Mouse (Mus musculus) megakaryocyte-erythroid progenitor cell, adult 5-6 weeks (primary cell): ENCODE measurements around the gene Pacrg. TPM values are rescaled to one million over a fixed set of nuclear protein-coding genes. Genes with fewer than 3 reads are reported as not detected.

ENCODE experiments used
- ATAC-seq: replicated peaks from 2 replicates; pipeline ENCODE4 v1.8.0; 2016; ENCODE audit warnings: mild to moderate bottlenecking, inconsistent platforms; ENCODE audit not compliant: severe bottlenecking, poor library complexity, low FRiP score, low TSS enrichment
- total RNA-seq, 2 experiments: library from RNA; stranded (forward) in 1 of 2; stranded (reverse) in 1 of 2; fragments of 200-1000, 215-1000 nt in 1 of 2; fragments of >200 nt in 1 of 2; fragmentation: Nextera tagmentation in 1 of 2; gene quantifications; 2 replicates each; pipeline ENCODE4 v1.2.3; 2014 to 2017

Gene Pacrg
- total RNA-seq, 2 experiments from 2014 or later = 1.7 TPM; not detected in 1

DNA sequence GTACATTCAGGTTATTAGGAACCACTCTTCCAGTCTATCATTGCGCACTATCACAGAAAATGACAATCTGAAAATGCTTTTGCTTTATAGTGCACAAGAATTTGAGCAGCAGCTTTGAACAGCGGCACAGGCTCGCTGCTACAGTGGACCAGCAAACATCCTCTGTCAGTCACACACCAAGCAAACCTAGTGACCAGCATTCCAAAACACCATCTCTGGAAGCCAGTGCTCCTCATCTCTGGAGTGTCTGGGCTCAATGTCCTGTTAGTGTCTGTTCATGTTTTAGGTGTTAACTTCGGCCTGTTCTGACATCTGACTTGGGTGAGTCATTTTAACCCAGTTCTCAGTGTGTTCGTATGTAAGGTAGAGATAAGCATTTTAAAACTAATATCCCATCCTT, 275.9 kb downstream of the Pacrg start:
- ATAC-seq = no peak

GRCm38 (mm10) chr17:10562871-10563270, 277.2 kb downstream of the Pacrg start:
- no peak for ATAC-seq

DNA sequence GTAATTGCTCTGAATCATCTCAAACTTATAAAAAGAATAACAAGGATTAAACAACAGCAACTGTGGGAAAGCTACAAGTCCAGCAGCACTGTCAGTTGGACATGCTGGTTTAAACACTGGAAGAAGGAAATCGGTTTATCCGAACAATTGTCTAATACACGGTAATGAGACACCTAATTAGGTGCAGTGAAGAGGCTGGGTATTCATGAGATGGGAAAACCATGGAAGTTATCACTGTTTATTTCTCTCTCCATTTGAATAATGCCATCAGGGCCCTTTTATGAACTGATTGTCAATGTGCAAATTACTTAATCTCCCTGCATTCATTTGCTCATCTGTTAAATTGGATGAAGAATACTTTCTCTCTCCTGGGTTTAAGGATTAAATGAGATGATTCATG, 280.1 kb downstream of the Pacrg start:
- ATAC-seq = no peak

GRCm38 (mm10) chr17:10558671-10559070, 281.4 kb downstream of the Pacrg start:
- no peak for ATAC-seq

DNA sequence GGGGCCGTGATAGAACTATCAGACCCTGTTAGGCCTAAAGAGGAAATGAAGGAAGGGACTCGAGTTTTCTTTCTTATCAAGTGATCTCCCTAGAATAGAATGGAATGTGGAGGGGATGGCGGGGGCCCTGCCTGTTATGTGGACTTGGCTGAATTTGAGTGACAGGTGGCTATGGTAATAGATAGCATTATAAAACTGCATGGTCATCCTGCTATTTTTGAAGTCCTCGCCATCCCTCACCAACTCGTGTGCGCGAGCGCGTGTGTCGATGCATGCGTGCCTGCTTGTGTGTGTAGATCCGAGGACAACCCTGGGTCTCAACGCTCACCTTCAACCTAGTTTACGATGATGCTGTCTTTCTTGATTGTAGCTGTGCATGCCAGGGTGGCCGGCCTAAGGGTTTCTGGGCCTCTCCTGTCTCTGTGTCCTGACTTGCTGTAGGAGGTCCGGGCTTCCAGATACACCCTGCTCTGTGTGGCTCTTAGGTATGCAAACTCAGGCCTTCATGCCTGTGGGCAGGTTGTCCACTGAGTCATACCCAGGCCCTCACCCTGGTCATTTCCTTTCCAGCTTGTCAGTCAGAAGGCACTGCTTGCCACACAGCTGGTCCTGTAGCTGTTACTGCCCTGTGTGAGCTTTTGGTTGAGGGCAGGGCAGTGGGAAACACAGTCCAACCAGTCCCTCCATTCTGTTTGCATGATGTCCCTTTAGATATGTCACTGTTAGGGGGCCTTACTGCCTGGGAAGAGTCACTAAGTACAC, 287.6 kb downstream of the Pacrg start:
- ATAC-seq = no peak

DNA sequence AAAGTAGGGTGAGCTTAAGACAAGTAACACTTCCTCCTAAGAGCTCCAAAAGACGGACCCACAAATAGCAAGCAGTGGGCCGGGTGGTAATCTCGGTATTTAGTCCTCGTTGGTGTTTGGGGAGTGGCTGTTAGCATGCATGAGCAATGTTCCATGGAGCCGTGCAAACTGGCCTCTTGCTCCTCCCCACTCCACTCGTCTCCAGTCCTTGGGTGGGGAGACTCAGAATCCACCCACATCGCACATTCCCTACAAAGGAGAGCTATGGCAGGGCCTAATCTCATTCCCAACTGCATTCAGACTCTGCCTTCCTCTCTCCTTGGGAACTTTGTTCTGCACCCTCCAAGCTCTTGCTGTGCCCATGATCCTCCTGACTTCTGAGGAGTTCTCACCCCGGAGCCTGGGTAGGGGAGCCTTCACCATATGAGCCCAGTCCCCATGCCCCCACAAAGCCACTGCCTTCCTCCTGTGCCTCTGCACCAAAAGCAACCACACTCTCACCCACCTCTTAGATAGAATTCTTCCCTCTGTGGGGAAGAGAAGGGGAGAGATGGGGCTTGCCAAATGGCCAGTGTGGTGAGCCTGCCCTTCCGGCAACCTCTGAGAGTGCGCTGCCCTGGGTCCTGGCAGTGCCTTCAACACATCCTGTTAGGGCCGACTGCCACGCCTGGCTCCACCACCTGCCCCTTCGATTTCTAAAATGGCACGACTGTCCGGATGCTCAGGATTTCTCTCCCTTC, 289.2 kb downstream of the Pacrg start:
- ATAC-seq = no peak

DNA sequence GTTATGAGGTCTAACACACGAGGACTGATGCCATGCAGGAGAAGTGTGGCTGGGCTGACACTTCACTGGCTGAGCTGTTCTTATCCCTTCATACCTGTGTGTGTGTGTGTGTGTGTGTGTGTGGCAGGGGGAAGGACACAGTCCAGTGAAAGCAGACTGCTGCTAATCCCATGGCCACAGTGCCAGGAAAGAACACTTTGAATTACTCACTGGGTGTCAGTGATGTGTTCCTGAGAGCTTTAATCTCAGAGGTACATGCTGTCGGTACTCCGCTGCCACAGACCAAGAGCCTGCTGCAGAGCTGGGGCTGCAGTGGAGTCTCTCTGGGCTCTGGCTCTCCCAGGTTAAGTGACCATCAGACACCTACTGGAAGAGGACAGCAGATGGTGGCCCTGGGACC, 290.3 kb downstream of the Pacrg start:
- ATAC-seq = no peak

DNA sequence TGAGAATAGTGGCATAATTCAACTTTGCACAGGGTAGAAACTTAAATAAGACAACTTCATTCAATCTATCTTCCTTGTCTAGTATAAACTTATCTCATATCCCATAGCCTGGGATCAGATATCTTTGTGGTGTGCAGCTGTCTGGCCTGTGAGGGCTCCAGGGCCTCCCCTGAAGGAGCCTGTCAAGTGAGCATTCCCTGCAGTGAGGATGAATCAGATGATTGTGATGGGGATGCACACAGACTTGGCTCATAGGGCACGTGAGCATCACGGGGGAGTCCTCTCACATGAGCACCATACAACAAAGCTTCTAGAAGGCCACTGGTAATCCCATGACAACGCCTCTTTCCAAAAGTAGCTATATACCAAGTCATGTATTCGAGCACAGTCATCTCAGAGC, 291.1 kb downstream of the Pacrg start:
- no peak for ATAC-seq

GRCm38 (mm10) chr17:10540772-10541171, 299.3 kb downstream of the Pacrg start:
- no peak for ATAC-seq

DNA sequence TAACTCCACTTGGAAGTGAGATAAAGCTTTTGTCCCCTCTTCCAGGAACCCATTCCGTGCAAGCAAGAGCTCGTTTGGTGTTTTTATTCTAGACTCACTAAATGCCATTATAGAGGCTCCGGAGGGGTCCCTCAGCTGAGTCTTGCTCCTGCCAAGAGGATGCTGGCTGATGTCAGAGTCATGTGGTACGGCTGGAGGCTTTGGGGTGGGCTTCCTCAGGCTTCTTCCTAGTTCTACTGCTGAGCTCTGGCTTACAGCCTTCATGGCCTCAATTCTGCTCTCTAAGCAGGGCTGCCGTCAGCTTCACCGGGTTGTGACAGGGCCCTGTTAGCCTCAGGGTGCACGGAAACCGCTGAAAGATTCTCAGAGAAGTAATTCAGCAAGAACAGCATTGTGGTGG, 305.9 kb downstream of the Pacrg start:
- no peak for ATAC-seq

GRCm38 (mm10) chr17:10533461-10533860, 306.6 kb downstream of the Pacrg start:
- no peak for ATAC-seq

DNA sequence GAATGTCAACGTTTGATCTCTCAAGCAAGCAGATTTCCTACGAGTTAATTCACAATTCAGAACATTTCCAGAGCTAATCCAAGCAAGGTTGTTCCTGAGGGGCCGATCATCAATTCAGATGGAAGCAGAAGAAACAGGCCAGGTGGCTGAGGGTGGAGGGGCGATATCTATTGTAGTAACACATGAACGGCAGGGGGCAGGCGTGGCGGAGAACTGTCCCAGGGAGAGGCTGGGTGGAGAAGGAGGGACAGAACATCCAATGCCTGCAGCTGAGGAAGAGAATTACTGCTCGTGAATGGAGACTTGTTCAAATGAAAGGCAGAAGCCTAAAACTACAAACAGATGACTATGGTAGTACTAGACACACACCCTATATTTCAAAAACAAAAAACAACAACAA, 309.1 kb downstream of the Pacrg start:
- ATAC-seq = no peak

DNA sequence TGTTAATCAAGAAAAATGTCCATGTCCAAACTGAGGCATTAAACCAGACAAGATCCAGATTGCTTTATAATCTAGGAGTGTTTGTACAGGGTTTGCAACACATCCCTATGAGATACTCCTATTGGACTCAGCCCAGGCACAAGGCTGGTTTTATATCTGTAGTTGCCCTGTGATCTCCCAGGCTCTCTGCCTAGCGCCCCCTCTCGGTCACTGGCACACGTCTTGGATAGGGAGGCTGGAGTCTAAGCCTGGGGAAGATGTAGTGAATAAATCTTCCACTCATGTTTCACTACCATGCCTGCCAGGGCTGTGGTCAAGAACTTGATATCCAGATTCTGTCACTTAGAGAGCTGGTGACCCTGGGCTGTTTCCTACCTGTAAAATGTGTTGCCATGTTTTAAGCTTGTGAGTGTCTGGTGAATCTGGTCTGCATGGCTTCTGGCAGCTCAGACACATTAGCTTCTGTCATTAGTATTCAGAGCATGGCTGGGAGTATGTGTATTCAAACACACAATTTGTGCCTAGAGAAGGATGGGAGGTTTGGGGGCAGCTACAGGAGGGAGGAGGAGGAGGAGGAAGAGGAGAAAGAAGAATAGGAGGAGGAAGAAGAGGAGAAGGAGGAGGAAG, 310.7 kb downstream of the Pacrg start:
- no peak for ATAC-seq

GRCm38 (mm10) chr17:10521282-10521681, 318.8 kb downstream of the Pacrg start:
- no peak for ATAC-seq

DNA sequence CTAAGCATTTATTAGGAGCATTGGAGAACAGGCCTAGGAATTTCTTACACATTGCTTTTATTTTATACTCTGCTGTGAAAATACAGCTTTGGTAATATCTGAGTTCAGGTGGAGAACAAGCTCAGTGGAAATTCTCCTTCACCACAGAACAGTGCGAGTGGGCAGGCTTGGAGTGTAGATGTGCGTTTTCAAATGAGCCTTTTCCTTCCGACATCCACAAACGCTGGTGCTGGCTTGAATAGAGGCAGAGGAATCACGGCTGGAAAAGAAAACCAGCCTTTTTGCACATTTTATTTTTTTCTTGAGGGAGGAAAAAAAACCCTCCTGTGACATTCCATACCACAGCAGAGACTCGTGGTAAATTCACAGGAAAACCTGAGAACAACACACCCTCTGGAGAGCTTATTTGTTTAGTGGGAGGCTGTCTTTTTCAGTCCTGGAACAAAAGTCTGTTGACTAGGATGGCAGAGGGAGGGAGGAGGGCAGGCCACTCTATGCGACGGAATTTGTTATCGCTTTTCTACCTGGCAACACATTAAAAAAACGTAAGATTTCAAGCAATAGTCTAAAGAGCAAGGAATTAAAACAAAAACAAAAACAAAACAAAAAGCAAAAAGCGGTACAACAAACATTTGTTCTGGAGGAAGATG, 320.5 kb downstream of the Pacrg start:
- ATAC-seq = no peak

DNA sequence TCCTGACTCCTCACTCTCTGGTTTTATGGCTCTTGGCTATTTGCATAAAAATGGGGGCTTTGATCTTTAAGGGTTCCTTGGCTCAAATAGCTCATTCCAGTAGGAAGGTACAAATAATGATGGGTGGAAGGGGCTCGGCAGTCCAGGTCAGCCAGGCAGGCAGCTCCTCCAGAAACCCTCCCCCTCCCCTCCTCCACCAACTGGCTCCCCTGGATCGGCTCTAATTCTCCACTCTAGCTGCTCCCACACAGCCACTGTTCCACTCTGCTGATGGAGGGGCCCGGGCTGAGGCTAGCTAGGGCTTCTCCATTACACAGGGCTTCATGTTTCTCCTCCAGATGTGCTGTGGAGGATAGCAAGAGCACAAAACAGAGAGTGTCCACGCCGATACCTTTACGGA, 325.3 kb downstream of the Pacrg start:
- no peak for ATAC-seq

- ATAC-seq = no peak
These were observed 329.0 kb downstream of the Pacrg start for GRCm38 (mm10) chr17:10510913-10511759.

DNA sequence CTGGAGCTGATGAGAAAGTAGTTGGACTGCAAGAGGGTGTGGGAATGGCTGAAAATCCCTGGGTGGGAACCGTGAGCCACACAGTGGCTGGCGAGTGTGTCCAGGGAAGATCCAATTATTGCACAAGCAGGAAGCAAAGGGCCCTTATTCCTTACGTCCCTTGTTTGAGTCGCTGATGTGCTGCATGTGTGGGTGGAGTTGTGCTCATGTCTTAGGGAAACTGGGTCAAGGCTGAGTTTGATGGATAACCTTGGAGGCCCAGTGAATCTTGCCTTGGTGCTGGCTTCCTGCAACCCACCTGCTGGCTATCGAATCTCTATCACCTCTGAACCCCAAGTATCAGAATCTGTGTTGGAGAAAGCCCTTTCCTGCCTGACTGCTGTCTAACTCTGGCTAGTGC, 329.6 kb downstream of the Pacrg start:
- no peak for ATAC-seq

GRCm38 (mm10) chr17:10508088-10508487, 332.0 kb downstream of the Pacrg start:
- no peak for ATAC-seq
